ENCODE assay signal across 23 mouse cellular contexts in the genomic region with DNA sequence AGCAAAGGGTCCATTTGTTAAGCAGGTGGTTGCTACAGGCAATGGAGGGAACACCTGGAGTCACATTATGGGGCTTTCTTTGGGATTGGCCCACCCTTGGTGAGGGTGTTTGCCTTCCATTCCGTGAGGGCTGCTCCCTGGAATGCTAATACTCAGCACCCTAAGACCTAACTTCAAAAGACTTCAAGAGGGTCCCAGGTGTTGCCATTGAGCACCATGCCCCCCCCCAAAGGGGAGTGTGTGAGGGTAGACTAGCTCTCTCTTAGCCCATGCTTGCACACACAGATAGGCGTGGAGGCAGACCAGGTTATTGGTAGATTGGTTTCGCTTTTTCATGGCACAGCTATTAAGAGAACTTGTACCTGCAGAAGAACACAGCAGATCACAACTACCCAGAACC.
"Had no signal": no experiment of that assay in that cellular context is flagged by ENCODE, and none has a peak within 500 bp of the region (broad histone marks: within the 10 kb centered on the region; RNA-seq: fewer than 3 reads in every experiment).

No protein-coding gene starts in this region.

- H3K4me3 ChIP-seq: liver, embryonic 13.5 days; liver, embryonic 15.5 days; midbrain, embryonic 10.5 days; midbrain, embryonic 12.5 days; myocyte; neural tube, embryonic 13.5 days; neural tube, embryonic 15.5 days; stomach, embryonic 15.5 days had no signal

- H3K9ac ChIP-seq: liver, embryonic 13.5 days; liver, embryonic 15.5 days; midbrain, embryonic 12.5 days; neural tube, embryonic 13.5 days; neural tube, embryonic 15.5 days; stomach, embryonic 15.5 days had no signal

- H3K27ac ChIP-seq: liver, embryonic 13.5 days; liver, embryonic 15.5 days; midbrain, embryonic 10.5 days; midbrain, embryonic 12.5 days; neural tube, embryonic 13.5 days; neural tube, embryonic 15.5 days; stomach, embryonic 15.5 days; stomach, postnatal 0 days had no signal

- ATAC-seq: lung, postnatal 0 days; midbrain, embryonic 16.5 days had no signal

- H3K4me1 ChIP-seq: liver, embryonic 13.5 days; liver, embryonic 15.5 days had no signal

- H3K27me3 ChIP-seq: liver, embryonic 13.5 days; liver, embryonic 15.5 days; midbrain, embryonic 12.5 days; neural tube, embryonic 13.5 days; neural tube, embryonic 15.5 days; stomach, embryonic 15.5 days had no signal

- H3K36me3 ChIP-seq: liver, embryonic 13.5 days; liver, embryonic 15.5 days; midbrain, embryonic 10.5 days; midbrain, embryonic 12.5 days; neural tube, embryonic 13.5 days; neural tube, embryonic 15.5 days; stomach, embryonic 15.5 days had no signal

- H3K9me3 ChIP-seq: liver, embryonic 13.5 days; liver, embryonic 15.5 days; midbrain, embryonic 10.5 days; midbrain, embryonic 12.5 days; neural tube, embryonic 13.5 days; neural tube, embryonic 15.5 days; stomach, embryonic 15.5 days had no signal

- H3K4me2 ChIP-seq: liver, embryonic 11.5 days; liver, embryonic 13.5 days; liver, embryonic 15.5 days; midbrain, embryonic 12.5 days; neural tube, embryonic 13.5 days; neural tube, embryonic 15.5 days; stomach, embryonic 15.5 days had no signal

- DNase-seq: liver, embryonic 13.5 days; lung, adult 18-20 months; lung, postnatal 4 days; midbrain, embryonic 14.5 days; retina, postnatal 1 day; right cerebral cortex, adult 18-20 months; right cerebral cortex, postnatal 25 days; right cerebral cortex, postnatal 4 days; spleen, adult 18-20 months; thymus, adult 2 months; thymus, postnatal 25 days; thymus, postnatal 4 days had no signal
